Mouse (Mus musculus) brain, embryonic 18.5 days (tissue): ENCODE data around the gene Nptn.

ENCODE experiments used
- DNase-seq: peaks from one replicate; pipeline ENCODE4 v3.0.0-alpha.2; 2012; ENCODE audit warnings: low read depth, low spot score

Nptn gene

DNA sequence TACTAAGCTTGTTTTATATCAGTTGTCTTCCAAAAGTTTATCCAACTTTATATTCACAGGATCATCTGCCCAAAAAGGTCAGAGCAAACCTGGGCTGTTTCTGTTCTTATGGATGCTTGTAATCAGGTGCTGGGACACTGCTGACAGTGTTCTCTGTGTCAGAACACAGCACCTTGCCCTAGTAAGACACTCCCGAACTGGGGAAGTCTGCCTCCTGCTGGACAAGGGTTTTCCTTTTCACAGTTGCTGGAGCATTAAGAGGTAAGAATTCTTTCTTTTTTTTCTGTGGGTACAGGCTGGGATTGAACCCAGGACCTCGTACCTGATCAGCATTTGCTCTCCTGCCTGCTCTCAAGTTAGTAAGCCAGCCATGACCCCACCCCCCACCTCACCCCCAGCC lies 74.4 kb downstream of the Nptn start:
- DNase-seq, result no peak

DNA sequence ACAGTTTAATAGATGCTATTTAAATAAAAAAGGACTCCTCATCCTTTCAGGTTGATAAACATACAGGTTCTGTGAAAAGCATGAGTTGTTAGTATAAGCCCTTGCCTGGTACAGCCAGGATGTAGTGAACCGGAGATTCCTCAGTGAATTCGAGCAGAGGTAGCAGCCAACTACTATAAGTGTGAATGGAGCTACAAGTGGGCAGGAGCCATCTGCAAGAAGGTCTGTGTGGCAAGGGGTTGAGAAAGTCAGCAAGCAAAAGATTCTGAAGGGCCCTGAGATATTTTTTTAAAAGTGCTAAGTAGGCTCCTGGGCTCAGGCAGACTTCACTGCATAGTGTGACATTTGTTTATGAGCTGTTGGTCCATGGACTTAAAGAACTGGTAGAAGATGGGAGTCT lies 74.8 kb downstream of the Nptn start:
- no peak for DNase-seq

DNA sequence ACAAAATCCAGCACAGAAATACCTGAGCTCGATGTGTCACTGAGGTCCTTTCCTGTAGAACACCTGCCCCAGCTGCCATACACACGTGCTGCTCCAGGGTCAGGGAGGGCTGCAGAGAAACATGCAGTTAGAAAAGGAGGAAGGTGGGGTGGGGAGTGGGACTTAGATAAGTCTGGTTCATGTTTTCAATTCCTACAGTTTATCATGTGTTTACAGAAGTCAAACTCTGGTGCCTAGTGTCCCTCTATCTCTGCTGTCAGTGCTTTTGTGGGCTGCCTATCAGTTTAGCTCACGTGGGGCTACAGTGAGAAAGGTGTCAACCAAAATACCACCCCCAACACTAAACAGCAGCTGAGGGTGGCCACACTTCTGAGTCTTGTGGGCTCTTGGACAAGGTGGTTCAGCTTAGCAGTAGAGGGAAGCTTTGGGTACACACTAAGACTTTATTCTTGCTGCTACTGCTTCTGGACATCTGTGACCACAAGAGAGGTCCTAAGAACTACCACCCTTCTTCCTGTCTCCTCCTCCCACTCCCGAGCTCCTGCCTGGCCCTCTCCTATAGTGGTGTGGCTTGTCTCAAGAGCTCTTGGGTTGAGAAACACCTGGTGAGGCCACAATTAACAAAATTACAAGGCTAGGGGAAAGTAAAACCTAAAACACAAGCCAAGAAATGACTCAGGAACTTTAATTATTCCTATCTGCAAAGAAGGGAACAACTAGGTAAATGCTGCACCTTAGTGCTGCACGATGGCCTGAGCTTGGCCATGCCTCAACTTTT lies 75.9 kb downstream of the Nptn start:
- DNase-seq, result no peak

DNA sequence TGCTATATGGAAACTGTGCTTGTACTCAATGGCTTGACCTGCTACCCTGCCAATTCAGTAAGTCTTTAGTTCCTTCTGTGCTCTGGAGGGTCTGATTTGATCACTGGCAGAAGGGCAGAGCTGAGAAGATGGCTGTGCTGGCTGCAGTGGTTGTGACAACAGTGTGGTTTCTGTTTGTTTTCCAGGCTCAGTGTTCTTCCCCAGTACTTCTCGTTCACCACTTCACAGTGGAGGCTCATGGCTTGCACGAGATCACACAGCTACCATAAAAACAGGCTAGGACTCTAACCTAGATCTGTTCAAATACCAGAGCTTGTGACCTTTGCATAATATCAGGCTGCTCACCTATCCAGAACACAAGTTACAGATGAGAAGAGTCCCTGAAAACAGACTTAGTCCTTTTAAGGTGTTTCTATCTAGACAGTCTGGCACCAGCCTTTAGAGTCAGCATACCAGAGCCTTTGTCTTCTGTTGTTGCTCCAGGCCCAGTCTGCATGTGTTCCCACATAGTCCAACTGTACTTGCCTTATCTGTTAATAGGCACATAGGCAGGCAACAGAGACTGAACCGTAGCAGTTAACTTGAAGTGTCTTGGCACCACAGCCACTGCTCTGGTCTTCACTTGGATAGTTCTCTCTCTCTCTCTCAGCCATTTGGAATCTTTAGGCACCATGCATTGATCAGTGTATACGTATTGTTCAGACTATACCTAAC lies 76.7 kb downstream of the Nptn start:
- no peak for DNase-seq

DNA sequence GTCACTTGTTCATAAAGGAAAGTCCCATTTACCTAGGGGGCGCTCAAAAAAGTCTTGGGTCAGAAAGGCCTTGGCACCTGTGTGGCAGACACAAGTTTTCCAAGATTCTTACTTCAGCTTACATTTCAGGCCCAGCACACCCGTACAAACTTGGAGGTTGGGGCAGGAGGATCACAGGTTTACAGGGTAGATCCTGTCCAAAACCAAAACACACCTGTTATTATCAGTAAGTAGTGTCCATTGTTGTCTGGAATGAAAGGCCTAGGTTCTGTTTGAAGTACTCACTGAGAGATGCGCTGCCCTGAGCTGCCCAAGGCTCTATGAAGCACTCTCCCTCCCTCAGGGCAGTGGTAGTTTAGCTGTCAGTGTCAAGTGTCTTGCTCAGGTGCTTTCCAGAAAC lies 77.3 kb downstream of the Nptn start:
- no peak for DNase-seq

DNA sequence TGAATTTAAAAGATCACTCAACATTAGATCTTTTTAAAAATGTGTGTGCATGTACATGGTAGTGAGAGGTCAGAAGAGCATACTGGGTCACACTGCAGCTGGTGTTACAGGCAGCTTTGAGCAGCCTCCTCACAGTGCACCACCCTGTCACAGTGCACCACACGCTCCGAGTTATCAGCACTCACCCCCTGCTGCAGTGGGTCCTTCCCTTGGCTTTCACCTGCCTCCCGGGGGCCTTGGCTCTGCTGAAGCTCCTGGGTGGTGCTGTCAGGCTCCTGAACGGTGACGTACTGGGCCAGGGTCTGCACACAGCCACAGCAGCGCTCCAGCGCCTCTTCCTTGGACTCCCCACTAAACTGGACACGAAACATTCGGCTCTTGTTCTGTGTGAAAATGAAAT lies 77.9 kb downstream of the Nptn start:
- DNase-seq, result no peak

DNA sequence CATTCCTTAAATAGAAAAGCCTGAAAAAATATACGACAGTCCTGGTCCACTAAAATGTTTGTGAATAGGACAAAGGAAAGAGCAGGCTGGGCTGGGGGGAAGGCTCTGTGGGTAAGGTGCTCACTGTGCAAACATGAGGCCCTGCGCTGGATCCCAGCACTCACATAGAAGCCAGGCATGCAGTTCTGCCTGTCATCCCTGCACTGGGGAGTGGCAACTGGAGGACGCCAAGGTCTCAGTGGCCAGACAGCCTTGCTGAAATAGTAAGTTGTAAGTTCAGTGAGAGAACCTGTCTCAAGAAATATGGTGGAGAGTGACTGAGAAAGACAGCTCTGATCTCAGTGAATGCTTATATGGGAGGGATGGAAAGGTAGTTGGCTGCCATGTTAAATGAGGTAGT lies 78.6 kb downstream of the Nptn start:
- DNase-seq, result no peak

DNA sequence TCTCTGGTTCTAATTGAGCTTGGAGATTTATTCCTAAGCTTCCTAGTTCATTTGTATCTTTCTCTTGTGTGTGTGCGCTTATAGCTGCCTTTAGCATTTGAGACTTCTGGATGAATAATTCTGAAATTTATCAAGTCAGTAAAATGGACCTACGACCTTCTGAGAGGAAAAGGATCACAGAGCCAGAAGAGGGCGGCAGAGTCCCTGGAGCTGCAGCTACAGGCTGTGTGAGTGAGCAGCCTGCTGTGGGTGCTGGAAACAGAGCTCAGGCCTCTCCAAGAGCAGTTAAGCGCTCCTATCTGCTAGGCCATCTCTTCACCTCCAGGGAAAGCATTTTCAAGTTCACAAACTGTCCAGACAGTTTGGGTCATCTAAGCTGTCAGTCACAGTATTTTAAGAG lies 80.0 kb downstream of the Nptn start:
- DNase-seq, result no peak

DNA sequence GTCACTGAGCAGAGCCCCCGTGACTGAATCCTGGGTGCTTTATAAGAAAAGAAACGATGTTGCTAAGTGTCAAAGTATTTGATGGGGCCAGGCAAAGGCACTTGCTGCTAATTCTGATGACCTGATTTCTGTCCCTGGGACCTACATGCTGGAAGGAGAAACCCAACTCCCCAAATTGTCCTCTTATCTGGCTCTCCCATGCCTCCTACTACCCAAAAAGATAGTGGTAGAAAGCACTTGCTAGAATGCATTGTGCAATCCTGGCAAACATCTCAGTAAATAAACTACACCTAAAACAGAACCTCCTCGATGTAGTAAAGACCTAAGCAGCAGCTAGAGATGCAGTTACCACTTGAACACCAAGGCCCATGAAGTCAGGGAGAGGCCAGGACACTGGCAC lies 80.8 kb downstream of the Nptn start:
- no peak for DNase-seq

DNA sequence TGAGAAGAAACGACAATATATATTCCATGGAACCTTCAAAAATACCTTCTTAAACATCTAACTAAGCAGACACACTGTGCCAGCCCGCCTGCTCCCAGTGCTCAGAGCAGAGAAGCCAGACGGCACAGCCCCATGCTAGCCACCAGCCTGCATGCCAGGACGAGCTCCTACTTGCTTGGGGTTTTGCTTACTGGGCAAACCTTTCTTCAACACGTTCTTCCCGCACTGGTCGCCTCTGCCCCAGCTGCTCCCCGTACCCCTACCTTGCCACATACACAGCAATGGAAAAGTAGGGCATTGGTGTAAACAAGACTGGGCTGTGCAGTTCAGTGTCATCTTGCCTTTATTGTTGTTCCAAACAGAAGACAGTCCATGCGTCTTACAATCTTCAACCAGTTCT lies 83.5 kb downstream of the Nptn start:
- no peak for DNase-seq

DNA sequence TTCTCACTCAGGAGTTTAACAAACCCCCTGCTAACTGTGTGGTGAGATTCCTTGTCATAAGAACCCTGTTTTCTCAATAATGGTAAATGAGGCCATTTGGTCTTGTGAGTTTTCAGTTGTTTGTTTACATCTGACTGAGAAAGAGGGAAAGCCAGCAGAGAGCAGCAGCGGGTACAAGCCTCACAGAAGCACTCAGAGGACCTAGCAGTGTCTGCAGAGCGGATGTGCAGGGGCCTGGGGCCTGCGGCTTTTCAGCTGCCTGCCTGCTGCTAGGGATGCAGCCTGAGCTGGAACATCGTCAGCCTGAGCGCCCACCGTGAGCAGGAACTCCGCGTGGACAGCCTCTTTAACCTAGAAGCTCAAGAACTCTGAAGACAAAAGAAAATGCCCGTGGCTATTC lies 84.2 kb downstream of the Nptn start:
- no peak for DNase-seq

DNA sequence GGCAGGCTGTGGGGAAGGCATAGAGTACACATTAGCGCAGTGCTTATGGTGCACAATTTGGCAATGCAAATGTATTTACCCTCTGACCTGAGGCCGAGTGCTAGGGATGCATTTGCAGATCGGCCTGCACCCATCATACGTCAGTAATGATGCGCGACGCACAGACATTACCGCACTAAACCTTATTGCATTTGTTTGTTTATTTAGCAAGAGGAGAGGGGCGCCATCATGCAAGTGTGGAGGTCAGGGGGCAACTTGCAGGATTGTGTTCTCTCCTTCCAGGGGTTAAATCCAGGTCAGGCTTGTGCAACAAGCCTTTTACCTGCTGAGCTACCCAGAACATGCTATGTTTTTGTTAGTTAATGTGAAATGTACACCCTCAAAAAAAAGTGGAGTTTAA lies 85.2 kb downstream of the Nptn start:
- no peak for DNase-seq

DNA sequence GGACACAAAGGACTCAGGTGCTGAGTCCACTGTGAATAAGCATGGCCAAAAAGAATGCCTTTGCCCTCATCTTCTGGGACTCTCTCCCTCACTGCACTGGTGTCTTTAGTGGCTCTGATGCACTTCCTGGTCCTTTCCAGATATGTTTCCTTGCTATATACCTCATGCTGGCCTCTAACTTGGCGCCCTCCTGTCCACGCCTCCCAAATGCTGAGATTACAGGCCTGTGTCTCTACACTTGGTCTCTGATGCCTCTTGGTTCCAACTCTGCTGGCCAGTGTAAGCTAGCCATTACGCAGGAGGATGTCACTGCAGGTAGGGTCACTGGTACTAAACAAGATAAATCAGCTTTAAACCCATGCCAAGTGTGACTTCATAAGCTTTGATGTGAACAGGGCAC lies 86.1 kb downstream of the Nptn start:
- DNase-seq, result no peak

DNA sequence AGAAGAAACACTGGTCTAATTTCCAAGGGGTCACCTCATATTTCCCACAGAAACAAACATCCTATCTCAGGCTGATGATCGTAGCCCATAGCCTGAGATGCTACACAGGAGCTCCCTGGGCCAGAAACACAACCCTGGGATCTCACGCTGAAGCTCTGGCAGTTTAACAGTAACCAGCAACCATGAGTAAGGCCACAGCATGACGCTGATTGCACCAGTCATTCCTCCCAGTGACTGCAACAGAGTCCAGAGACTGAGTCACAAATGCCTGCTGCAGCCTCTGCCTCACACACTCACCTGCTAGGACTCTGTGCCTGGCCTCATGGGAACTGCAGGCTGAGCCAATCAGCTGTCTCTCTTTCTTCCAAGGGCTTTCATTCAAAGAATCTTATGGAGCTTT lies 87.0 kb downstream of the Nptn start:
- DNase-seq, result no peak

DNA sequence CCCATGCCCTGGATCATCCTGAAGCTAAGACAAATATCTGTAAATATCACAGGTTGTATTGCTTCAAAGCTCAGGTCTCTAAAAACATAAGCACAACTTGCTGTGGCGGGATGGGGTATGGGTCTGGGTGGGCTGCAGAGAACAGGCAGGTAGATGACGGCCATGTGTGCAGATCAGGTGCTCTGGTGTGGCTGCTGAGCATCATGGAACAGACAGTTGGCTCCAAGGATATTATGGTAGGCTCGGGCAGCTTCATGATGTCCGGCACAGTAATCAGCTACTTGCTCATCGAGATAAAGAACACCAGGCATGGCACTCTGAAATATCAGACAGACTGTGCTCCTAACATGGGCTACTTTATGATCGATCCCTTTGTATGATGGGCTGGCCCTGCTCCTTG lies 87.8 kb downstream of the Nptn start:
- no peak for DNase-seq

DNA sequence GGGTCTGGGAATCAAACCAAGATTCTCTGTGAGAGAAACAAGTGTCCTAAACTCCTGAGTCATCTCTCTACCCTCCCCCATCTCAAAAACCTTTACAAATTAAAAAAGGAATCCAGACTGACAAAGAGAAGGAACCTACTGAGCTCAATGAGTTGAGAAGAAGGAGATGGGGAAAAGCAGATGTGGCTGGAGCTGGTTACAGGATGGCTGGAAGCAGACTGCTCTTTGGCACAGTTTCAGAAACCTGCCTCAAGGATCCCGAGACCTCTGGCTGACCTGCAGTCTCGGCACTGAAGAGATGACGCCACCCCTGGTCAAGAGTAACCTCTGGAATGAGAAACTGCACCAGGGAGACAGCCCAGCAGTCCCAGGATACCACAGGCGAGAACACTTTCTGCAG lies 90.4 kb downstream of the Nptn start:
- DNase-seq, result no peak

DNA sequence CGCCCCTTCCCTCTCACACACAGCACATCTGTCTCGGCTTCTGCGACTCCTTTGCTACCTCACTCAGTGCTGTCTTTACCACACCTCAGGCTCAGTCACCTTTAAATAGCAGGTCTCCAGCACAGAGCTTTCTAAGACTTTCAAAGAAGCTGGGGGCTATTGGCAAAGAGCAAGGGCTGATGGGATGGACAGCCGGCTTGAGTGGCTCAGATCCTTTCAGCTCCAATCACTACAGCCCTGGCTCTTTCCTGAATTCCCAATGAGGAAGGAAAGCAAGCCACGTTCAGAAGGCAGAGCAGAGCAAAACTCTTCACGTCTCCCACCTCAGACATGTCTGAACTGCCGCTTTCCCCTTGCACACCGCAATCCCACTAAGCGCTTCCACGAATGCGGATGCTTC lies 92.7 kb downstream of the Nptn start:
- no peak for DNase-seq

DNA sequence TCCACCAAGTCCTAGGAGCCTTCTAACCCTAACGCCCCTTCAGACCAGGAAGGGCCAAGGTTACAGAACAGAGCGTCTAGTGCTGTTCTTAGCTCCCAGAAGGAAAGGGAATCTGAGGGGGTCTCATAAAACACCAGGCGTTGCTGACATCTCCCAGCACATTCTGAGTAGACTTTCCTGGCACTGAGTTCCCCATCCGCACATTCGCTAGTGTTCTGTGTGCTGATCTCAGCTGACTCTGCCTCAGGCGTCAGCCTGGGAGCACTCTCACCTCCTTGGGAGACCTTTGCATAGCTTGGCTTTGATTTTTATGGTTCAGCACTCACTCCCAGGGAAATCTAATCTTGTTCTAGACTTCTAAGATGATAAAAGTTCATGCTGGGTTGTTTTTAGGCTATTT lies 93.3 kb downstream of the Nptn start:
- no peak for DNase-seq

DNA sequence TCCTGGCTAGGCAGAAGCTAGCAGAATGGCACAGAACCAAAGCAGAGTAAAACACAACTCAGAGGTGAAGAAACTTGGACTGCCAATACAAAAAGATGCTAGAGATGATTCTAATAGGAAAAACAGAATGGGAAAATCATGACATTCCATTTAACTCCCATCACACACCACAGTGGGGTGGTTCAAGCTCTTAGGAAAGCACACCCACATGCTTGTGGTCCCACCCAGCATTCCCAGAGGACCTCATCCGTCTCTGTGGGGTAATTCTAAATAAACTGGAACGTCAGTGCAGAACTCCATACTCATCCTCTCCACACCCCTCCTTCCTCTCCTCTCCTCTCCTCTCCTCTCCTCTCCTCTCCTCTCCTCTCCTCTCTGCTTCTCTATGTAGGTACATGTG lies 99.4 kb downstream of the Nptn start:
- DNase-seq, result no peak

DNA sequence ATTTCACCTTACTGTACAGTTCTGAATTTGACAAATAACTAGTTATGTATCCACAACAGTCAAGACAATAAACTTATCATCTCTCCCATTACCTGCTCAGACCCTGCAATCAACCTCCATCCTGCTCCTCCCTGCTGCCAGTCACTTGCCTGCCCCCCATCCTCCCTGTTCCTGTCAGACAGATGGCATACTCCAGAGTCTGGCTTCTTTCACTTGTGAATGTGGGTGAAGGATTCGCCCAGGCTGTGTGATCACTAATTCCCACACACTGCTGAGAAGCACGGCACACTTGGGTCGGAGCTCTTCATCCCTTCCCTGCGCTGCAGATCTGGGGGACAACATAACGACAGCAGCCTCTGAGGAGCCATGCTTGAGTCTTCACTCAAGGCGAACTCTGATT lies 100.1 kb downstream of the Nptn start:
- no peak for DNase-seq

DNA sequence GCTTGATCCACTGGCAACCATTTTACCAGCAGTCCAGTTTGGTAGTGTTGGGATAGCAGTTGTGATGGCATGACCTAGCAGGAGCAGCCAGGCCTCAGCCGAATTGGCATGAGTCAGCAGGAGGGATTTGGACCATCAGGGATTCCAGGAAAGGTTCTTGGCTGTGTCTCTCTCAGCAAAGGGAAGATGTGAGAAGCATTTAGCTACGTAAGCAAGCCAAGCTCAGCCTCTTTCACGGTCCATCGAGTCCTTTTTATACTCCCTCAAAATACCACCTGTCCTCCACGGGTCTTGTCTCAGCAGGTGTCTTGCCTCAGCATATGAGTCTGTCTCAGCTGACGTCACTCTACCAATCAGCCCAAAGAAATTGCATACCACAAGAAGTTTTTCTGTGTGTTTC lies 101.3 kb downstream of the Nptn start:
- no peak for DNase-seq

DNA sequence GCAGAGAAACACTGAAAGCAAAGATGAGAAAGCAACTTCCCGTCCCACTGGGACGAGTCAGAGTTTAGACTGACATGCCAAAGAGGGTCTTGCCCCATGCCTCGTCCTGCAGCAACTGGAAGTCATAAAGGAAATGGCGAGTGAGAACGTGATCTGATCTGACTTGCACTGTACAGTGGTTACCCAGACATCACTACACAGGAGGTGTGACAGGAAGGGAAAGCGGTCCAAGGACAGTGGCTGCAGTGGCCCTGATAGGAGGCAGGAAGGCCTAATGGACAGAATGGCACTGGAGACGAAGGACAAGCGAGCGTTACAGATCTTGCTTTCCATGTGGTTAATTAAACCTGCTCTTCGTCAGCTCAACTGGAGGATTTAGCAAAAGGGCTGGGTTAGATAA lies 103.2 kb downstream of the Nptn start:
- no peak for DNase-seq

DNA sequence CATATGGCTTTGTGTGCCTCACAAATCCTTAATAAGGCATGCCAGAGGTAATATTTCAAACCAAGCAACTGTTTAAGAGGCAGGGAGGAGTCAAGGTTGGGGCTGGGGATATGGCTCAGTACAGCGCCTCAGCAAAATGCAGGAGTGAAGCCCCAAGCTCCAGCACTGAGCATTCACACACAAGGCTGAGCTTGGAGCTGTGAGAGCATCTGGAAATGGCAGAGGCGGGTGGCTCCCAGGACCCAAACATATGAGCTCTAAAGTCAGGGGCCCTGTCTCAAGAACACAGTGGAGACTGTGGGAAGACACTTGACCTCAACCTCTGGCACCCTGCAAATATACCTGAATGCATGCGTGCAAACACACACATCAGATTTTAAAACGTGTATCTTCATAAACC lies 106.0 kb downstream of the Nptn start:
- DNase-seq, result no peak

DNA sequence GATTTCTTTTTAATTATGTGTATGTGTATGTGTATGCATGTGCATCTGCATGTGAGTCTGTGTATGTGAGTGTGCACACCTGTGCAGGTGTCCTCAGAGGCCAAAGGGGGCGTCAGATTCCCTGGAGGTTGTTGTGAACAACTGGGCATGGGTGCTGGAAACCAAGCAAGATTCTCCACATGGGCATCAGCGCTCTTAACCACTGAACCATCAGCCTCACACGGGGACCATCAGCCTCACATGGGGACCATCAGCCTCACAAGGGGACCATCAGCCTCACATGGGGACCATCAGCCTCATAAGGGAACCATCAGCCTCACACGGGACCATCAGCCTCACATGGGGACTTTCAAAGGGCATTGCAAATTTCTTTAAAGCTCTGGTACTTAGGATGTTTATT lies 108.7 kb downstream of the Nptn start:
- DNase-seq, result no peak
